ENCODE assay signal across 11 mouse cellular contexts in genomic region chr11:88583866-88584265, GRCm38 (mm10).
DNase-seq lines count a peak whose midpoint lies in the region; ATAC-seq and TF ChIP-seq lines count a peak whose summit lies in the region.
"Had no signal": no experiment of that assay in that cellular context is flagged by ENCODE, and none has a peak within 500 bp of the region (broad histone marks: within the 10 kb centered on the region; RNA-seq: fewer than 3 reads in every experiment).

No protein-coding gene starts in this region.

- peak overlapping the region; percentile 24; the same call in 1 of the 2 replicates for H3K9ac ChIP-seq in hindbrain, embryonic 12.5 days
- H3K9ac ChIP-seq in midbrain, embryonic 16.5 days (ENCODE audit: low read depth, low read length), result peak overlapping the region; percentile 32; the same call in 1 of the 2 replicates

- no peak for TF ChIP-seq CTCF in kidney, adult 2 months (conservative IDR thresholded peaks at IDR 0.05; ENCODE audit: insufficient read depth, insufficient read length, low read depth, low read length)
- no peak for TF ChIP-seq CTCF in cortical plate, adult 2 months (IDR thresholded peaks at IDR 0.05; ENCODE audit: extremely low read depth, insufficient read depth, low read length)

- no peak for ATAC-seq in hindbrain, embryonic 12.5 days (ENCODE audit: low FRiP score)
- no peak for ATAC-seq in midbrain, embryonic 16.5 days

- peak overlapping the region; percentile 85 for H3K27ac ChIP-seq in kidney, adult 2 months (ENCODE audit: insufficient read depth, low read depth, low read length)
- peak overlapping the region; percentile 60 for H3K27ac ChIP-seq in cortical plate, adult 2 months (ENCODE audit: insufficient read depth, low read length)
- H3K27ac ChIP-seq in hindbrain, embryonic 12.5 days, result peak overlapping the region; percentile 93
- peak overlapping the region; percentile 60 for H3K27ac ChIP-seq in midbrain, embryonic 16.5 days (ENCODE audit: low read length)

- no peak for TF ChIP-seq POLR2A in kidney, adult 2 months (IDR thresholded peaks at IDR 0.05; ENCODE audit: low read depth, low read length)
- TF ChIP-seq POLR2A in cortical plate, adult 2 months (IDR thresholded peaks at IDR 0.05; ENCODE audit: extremely low read depth, insufficient read depth, low read length), result no peak

- no peaks in the 10 kb centered on the region for H3K9me3 ChIP-seq in hindbrain, embryonic 12.5 days (replicated peaks)
- H3K9me3 ChIP-seq in midbrain, embryonic 16.5 days (replicated peaks; ENCODE audit: control insufficient read depth, low read length, poor library complexity, severe bottlenecking), result no peaks in the 10 kb centered on the region

- H3K27me3 ChIP-seq in kidney, adult 2 months (replicated peaks; ENCODE audit: control insufficient read depth, insufficient read depth, low read length), result no peaks in the 10 kb centered on the region
- H3K27me3 ChIP-seq in hindbrain, embryonic 12.5 days, result no peaks in the 10 kb centered on the region
- H3K27me3 ChIP-seq in midbrain, embryonic 16.5 days (ENCODE audit: control insufficient read depth, insufficient read depth, low read depth, low read length), result no peaks in the 10 kb centered on the region

- no peaks in the 10 kb centered on the region for H3K36me3 ChIP-seq in kidney, adult 2 months (ENCODE audit: control insufficient read depth, insufficient read depth, low read length)
- H3K36me3 ChIP-seq in hindbrain, embryonic 12.5 days, result no peaks in the 10 kb centered on the region
- no peaks in the 10 kb centered on the region for H3K36me3 ChIP-seq in midbrain, embryonic 16.5 days (ENCODE audit: control insufficient read depth, insufficient read depth, low read length)

- H3K4me3 ChIP-seq in kidney, adult 2 months (ENCODE audit: insufficient read depth, low read depth, low read length), result no peak overlapping the region
- H3K4me3 ChIP-seq in cortical plate, adult 2 months (ENCODE audit: insufficient read depth, low read length), result no peak overlapping the region
- no peak overlapping the region for H3K4me3 ChIP-seq in hindbrain, embryonic 12.5 days
- no peak overlapping the region for H3K4me3 ChIP-seq in midbrain, embryonic 16.5 days (ENCODE audit: low read depth, low read length)

- WGBS in kidney, adult 2 months, result 24% methylated on average over 6 of the region's 6 CpGs
- 8% methylated on average over 6 of the region's 6 CpGs for WGBS in hindbrain, embryonic 12.5 days
- 6% methylated on average over 6 of the region's 6 CpGs for WGBS in midbrain, embryonic 16.5 days

- peaks cover 52% of the 10 kb centered on the region for H3K4me1 ChIP-seq in kidney, adult 2 months (ENCODE audit: control insufficient read depth, insufficient read depth, low read length)
- H3K4me1 ChIP-seq in cortical plate, adult 2 months (ENCODE audit: control insufficient read depth, insufficient read depth, low read length), result peaks cover 12% of the 10 kb centered on the region
- peaks cover 91% of the 10 kb centered on the region for H3K4me1 ChIP-seq in hindbrain, embryonic 12.5 days
- peaks cover 81% of the 10 kb centered on the region for H3K4me1 ChIP-seq in midbrain, embryonic 16.5 days (ENCODE audit: control insufficient read depth, insufficient read depth, low read length)

- peak; percentile 65 for DNase-seq in kidney, adult 2 months
- no peak for DNase-seq in kidney, adult 8-10 months
- no peak for DNase-seq in adrenal gland, adult 8-10 months
- DNase-seq in right cerebral cortex, adult 18-20 months, result no peak
- no peak for DNase-seq in thymus, postnatal 36 days
- DNase-seq: cerebellum, postnatal 36 days; left cerebral cortex, postnatal 4 days; right cerebral cortex, postnatal 25 days had no signal

- H3K4me2 ChIP-seq in hindbrain, embryonic 12.5 days (replicated peaks), result peak overlapping the region; percentile 40
- peak overlapping the region; percentile 2; the same call in 1 of the 2 replicates for H3K4me2 ChIP-seq in midbrain, embryonic 16.5 days (ENCODE audit: low read length)
